Mouse (Mus musculus): Measurements from ENCODE around the gene Pmp22. TPM values are rescaled to one million over a fixed set of nuclear protein-coding genes. Genes with fewer than 3 reads are reported as not detected.

The Pmp22 gene
- polyA plus RNA-seq, 1 experiment from 2014 or later, result 19.0 TPM

DNA sequence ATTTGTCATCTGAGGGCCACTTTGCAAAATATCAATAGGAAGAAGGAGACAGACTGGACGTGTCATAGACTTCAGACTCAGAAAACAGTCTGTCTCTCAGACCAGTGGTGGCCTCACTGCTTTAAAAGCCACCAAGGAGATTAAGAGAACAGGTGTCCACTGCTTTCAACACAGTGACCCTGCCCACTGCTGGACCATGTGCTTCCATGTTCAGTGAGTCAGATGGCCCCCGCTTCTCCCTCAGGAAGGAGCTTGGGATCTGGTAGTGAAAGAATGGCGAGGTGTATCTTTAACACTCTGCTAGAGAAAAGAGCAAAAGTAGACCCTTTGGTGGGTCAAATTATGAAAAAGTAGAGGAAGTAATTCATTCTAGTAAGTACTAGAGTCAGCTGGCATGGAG lies 18.5 kb upstream of the Pmp22 start:
- no peaks in the 10 kb centered on the region for H3K27me3 ChIP-seq
- no peaks in the 10 kb centered on the region for H3K9me3 ChIP-seq
- H3K4me2 ChIP-seq (replicated peaks), result no peak overlapping the region
- H3K9ac ChIP-seq (replicated peaks), result no peak overlapping the region
- H3K4me3 ChIP-seq (replicated peaks), result no peak overlapping the region
- 91% methylated on average over 3 of the region's 3 CpGs for WGBS
- no peak for ATAC-seq
- H3K36me3 ChIP-seq, result no peaks in the 10 kb centered on the region
- no peaks in the 10 kb centered on the region for H3K4me1 ChIP-seq (replicated peaks)
- H3K27ac ChIP-seq, result no peak overlapping the region

DNA sequence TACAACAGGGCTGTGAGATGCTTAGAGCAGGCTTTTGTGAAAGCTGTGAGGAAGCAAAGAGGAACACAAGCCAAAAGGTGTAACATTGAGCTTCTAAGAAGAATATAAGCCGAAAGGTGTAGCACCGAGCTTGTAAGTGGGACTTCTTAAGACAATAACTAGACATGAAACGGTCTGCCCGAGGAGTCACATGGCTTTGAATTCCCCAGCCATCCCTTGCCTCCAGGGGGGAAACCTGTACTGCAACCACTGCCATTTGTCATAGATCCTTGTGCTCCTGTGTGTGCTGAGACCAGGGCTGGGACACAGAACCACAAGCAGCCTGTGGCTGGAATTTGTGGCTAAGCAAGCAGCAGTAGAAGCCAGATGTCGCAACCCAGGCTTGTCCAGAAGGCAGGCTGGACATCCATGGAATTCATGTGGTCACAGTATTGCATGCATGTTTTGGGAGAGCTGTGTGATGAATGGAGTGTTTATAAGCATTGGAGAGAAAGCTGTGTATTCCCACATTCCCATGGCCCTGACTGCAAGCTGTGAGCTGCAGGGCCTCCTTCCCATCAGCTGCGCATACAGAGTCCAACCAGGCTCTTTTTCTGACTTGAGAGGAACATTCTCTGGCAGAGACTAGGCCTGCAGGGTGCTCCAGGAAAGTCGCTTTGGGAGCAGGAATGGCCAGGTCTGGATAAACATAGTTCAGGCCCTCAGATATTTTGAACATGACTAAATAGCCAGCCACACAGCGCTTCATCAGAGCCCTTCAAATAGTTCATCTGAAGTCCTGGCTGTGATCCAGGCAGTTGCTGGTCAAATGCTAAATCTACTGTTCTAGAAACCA lies 13.8 kb upstream of the Pmp22 start:
- Histone ChIP-seq H3K9ac (replicated peaks) (no peak overlapping the region), H3K4me2 (replicated peaks) (no peak overlapping the region), H3K27me3 (no peaks in the 10 kb centered on the region), H3K4me1 (replicated peaks) (no peaks in the 10 kb centered on the region), H3K27ac (no peak overlapping the region), H3K9me3 (no peaks in the 10 kb centered on the region), H3K4me3 (replicated peaks) (no peak overlapping the region), H3K36me3 (no peaks in the 10 kb centered on the region)
- ATAC-seq, result no peak
- WGBS, result 88% methylated on average over 8 of the region's 8 CpGs

DNA sequence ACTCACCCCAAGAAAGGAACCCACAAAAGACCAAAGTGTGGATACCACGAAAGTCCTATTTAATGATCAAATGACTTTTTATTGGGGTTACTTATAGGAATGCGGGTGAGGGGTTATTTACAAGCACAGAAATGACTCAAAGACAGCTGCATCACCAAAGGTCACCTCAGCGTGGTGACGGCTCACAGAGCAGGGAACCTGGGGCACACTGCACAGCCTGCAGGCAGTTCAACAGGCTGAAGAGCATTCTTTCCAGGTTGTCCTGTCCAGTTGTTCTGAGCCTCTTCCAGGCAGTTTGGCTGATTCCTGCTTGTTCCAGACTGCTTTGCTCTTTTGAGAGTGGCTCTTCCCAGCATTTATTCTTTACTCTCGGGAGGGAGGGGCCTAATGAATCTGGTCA lies 12.1 kb upstream of the Pmp22 start:
- H3K27me3 ChIP-seq, result no peaks in the 10 kb centered on the region
- H3K4me3 ChIP-seq (replicated peaks), result no peak overlapping the region
- no peak overlapping the region for H3K4me2 ChIP-seq (replicated peaks)
- H3K36me3 ChIP-seq, result no peaks in the 10 kb centered on the region
- H3K9me3 ChIP-seq, result no peaks in the 10 kb centered on the region
- H3K4me1 ChIP-seq (replicated peaks), result no peaks in the 10 kb centered on the region
- no peak overlapping the region for H3K9ac ChIP-seq (replicated peaks)
- no peak for ATAC-seq
- no peak overlapping the region for H3K27ac ChIP-seq
- 94% methylated on average over 5 of the region's 5 CpGs for WGBS

DNA sequence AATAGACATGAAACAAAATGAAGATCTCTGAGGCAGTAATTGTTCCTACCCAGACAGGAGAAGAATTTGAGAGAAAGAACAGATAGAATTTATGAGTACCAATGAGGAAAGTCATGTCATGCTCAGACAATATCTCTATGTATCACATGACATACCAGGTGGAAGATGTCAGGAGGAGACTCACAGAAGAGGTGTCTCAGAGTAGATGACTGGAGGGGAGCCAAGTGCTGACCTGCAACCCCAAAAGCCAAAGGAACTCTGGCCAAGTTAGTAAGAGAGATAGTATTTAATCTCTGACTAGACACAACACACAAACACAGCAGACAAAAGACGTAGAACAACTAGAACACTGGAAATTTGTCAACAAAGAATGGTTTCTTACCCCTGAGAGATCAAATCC lies 11.5 kb upstream of the Pmp22 start:
- no peak overlapping the region for H3K9ac ChIP-seq (replicated peaks)
- WGBS, result 76% methylated on average over 1 of the region's 1 CpGs

DNA sequence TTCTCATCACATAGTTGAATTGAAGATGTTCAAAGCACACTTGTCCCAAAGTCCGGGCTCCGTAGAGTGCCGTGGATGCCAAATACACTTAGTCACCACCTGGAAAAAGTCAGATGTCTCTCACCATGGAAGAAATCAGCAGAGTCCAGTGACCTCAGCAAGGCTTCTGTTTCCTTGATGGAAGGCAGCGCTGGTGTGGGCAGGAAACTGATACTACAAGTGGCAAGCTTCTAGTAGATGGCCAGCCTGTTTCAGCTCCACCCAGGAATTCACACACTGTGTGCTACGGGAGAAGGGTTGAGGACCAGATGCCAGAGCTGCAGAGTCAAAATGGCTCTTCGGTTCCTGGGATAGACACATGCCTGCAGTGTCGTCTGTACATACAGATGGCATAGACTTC lies 9.0 kb upstream of the Pmp22 start:
- Histone ChIP-seq H3K27ac (no peak overlapping the region), H3K4me1 (replicated peaks) (no peaks in the 10 kb centered on the region), H3K36me3 (no peaks in the 10 kb centered on the region), H3K9ac (replicated peaks) (no peak overlapping the region), H3K4me2 (replicated peaks) (no peak overlapping the region), H3K27me3 (no peaks in the 10 kb centered on the region), H3K4me3 (replicated peaks) (no peak overlapping the region), H3K9me3 (no peaks in the 10 kb centered on the region)
- WGBS, result 92% methylated on average over 7 of the region's 7 CpGs
- no peak for ATAC-seq

More for the DNA sequence above, 11.5 kb upstream of the Pmp22 start:
- Histone ChIP-seq H3K27ac (no peak overlapping the region), H3K4me2 (replicated peaks) (no peak overlapping the region), H3K4me1 (replicated peaks) (no peaks in the 10 kb centered on the region), H3K4me3 (replicated peaks) (no peak overlapping the region), H3K27me3 (no peaks in the 10 kb centered on the region), H3K36me3 (no peaks in the 10 kb centered on the region), H3K9me3 (no peaks in the 10 kb centered on the region)
- ATAC-seq, result no peak

DNA sequence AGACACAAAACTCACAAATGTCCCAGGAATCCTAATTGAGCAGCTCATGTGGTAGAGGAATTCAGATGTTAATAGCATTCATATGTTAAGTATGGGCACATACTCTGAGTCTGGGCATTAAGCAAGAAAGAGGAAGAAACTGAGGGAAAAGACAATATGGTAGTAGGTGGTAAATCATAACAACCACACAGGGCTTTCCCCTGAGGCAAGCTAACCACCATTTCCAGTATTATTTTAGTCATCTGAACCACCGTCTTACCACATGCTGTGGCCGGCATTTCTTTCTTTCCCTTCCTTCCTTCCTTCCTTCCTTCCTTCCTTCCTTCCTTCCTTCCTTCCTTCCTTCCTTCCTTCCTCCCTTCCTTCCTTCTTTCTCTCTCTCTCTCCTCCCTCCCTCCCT lies 6.5 kb upstream of the Pmp22 start:
- 86% methylated on average over 2 of the region's 2 CpGs for WGBS
- H3K9me3 ChIP-seq, result no peaks in the 10 kb centered on the region
- no peak for ATAC-seq

DNA sequence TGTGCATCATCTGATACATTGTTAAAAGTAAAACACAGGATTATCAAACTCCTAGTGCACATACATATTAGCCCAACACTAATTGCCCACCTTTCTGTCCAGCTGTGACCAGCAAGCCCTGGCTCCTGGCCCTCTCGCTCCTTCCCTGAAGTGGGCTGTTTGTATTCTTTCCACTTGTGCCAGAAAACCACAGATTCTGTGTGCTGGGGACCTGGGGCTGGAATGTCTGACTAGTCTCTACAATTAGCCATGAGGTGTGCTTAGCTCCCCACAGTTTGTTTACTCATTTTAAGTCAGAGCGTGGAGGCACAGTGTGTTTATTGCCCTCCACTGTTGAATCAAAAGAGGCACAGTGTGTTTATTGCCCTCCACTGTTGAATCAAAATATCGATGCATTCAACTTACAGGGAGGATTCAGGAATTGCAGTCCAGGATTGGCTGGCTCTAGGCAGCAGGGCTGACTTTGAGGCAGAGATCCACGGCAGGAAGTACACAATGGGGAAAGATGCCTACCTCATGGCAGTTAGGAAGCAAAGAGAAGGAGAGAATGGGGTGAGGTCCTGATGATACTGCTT lies 5.9 kb upstream of the Pmp22 start:
- Histone ChIP-seq H3K9ac (replicated peaks) (no peak overlapping the region), H3K27me3 (0 out of 2 replicates have a peak, but pooled peaks cover 4% of the 10 kb centered on the region), H3K4me3 (replicated peaks) (no peak overlapping the region), H3K36me3 (no peaks in the 10 kb centered on the region), H3K4me1 (replicated peaks) (no peaks in the 10 kb centered on the region), H3K27ac (no peak overlapping the region), H3K9me3 (no peaks in the 10 kb centered on the region), H3K4me2 (replicated peaks) (no peak overlapping the region)
- 77% methylated on average over 4 of the region's 4 CpGs for WGBS
- ATAC-seq, result no peak

More for the DNA sequence above, 6.5 kb upstream of the Pmp22 start:
- Histone ChIP-seq H3K4me2 (replicated peaks) (no peak overlapping the region), H3K4me1 (replicated peaks) (no peaks in the 10 kb centered on the region), H3K27me3 (no peaks in the 10 kb centered on the region), H3K4me3 (replicated peaks) (no peak overlapping the region), H3K27ac (no peak overlapping the region), H3K36me3 (no peaks in the 10 kb centered on the region), H3K9ac (replicated peaks) (no peak overlapping the region)

DNA sequence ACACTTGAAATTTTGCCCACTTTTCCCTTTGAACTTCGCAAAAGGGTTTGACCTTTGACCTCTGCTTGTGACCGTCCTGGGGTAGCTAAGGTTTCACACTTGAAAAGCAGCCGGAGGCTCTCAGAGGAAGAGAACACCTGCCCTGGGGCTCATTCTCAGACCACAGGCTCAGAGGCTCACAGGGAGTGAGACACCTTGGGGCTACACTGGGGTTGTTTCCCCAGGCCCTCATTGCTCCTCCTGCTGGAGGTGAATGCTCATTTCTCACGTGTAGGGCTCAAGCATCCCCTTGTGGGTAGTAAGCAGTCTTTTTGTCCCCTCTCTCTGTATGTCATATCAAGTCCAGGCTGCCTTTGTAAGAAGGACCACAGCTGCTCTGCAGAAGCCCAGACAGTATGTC lies 4.5 kb upstream of the Pmp22 start:
- Histone ChIP-seq H3K4me1 (replicated peaks) (no peaks in the 10 kb centered on the region), H3K9me3 (no peaks in the 10 kb centered on the region), H3K4me3 (replicated peaks) (no peak overlapping the region), H3K9ac (replicated peaks) (no peak overlapping the region), H3K36me3 (no peaks in the 10 kb centered on the region), H3K27me3 (peaks cover 17% of the 10 kb centered on the region), H3K27ac (no peak overlapping the region), H3K4me2 (replicated peaks) (no peak overlapping the region)
- no peak for ATAC-seq
- 6% methylated on average over 4 of the region's 4 CpGs for WGBS

DNA sequence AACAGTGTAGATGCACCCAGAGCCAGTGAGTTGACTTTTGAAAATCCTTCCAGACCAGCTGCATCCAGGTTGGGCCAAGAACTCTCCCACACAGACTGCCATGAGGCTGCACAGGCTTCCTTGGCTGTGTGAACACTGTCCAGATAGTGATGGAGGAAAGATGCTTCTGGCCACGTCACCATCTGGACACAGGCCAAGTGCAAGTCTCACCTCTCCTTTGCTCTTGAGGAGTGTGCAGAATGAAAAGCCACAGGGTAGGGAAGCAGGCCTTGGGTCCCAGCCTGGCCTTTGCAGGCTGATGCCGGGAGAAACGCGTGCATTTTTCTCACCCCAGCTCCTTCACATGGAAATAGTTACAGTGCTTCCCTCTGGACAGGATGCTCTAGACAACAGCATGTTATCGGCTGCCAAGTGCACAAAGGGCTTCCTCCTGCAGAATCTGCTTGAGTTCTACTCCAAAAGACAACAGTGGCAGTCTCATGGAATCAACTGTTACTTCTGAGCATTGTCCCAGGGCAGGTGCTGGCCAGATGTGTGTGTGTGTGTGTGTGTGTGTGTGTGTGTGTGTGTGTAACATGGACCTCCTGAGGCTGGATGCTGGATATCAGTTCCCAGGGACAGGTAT lies 2.8 kb upstream of the Pmp22 start:
- Histone ChIP-seq H3K9ac (replicated peaks) (no peak overlapping the region), H3K9me3 (no peaks in the 10 kb centered on the region), H3K4me2 (replicated peaks) (no peak overlapping the region), H3K4me3 (replicated peaks) (no peak overlapping the region), H3K27me3 (peaks cover 33% of the 10 kb centered on the region), H3K4me1 (replicated peaks) (peaks cover 5% of the 10 kb centered on the region), H3K27ac (no peak overlapping the region), H3K36me3 (no peaks in the 10 kb centered on the region)
- 85% methylated on average over 5 of the region's 5 CpGs for WGBS
- no peak for ATAC-seq

DNA sequence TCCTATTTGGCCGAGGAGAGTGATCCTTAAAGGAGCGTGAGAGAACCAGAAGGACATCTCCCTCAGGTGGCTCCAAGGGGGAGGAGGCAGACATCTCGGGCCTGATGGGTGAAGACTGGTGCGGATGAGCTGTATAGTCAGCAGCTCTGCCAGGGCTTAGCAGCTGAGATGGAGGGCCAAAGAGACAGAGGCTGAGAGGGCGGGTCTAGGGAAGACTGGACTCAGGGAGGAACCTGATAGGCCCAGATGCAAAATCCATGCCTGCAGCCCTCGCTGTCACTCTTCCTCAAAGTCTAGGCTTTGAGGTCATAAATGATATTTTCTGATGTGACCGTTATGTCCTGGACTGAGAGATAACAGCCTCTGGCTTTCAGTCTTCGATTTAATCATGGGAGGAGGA lies 1.8 kb upstream of the Pmp22 start:
- Histone ChIP-seq H3K36me3 (no peaks in the 10 kb centered on the region), H3K4me2 (replicated peaks) (no peak overlapping the region), H3K4me3 (replicated peaks) (no peak overlapping the region), H3K27me3 (peaks cover 43% of the 10 kb centered on the region), H3K9ac (replicated peaks) (no peak overlapping the region), H3K4me1 (replicated peaks) (peaks cover 15% of the 10 kb centered on the region), H3K27ac (no peak overlapping the region), H3K9me3 (no peaks in the 10 kb centered on the region)
- WGBS, result 81% methylated on average over 8 of the region's 8 CpGs
- no peak for ATAC-seq

DNA sequence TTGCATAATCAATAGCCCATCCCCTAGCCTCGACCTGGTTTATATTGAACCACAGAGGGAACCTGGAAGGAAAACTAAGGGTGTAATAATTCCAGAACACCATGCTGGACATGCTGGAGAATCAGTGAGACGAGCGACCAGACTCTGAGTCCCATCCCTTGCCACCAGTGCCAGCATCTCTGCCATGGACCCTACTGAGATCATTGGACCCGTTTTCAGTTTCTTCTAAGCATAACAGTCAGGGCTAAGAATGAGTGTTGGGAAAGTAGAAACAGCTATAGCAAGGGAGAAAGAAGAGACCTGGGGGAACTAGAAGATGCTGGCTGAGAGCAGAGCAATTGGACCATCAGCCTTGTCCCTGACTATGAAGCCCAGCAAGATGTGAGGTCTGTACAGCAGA lies 1.3 kb upstream of the Pmp22 start:
- H3K4me3 ChIP-seq (replicated peaks), result no peak overlapping the region
- no peak overlapping the region for H3K4me2 ChIP-seq (replicated peaks)
- no peak overlapping the region for H3K9ac ChIP-seq (replicated peaks)
- WGBS, result 90% methylated on average over 4 of the region's 4 CpGs
- ATAC-seq, result no peak
- H3K9me3 ChIP-seq, result no peaks in the 10 kb centered on the region
- H3K27ac ChIP-seq, result no peak overlapping the region
- no peaks in the 10 kb centered on the region for H3K36me3 ChIP-seq
- peaks cover 20% of the 10 kb centered on the region for H3K4me1 ChIP-seq (replicated peaks)
- peaks cover 49% of the 10 kb centered on the region for H3K27me3 ChIP-seq

DNA sequence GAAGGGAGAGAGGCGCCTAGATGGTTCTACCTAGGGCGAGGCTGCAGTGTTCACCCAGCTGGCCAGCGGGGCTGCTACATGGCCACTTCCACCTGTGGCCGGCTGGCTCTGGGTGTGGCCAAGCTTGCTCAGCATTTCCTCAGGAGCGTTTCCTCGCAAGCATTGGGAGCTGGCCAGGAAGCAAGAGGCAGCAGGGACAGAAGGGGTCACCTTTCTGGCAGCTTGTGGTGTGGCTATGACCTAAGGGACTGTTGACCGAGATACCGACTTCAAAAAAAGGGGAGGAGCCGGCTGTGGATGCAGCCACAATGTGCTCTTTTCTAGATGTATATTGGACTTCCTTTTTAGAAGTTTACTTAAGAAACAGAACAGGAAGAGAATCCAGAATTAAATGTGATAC lies 593 bp downstream of the Pmp22 start:
- ATAC-seq, result no peak
- Histone ChIP-seq H3K4me2 (replicated peaks) (no peak overlapping the region), H3K4me1 (replicated peaks) (peaks cover 29% of the 10 kb centered on the region), H3K9ac (replicated peaks) (no peak overlapping the region), H3K4me3 (replicated peaks) (no peak overlapping the region), H3K36me3 (no peaks in the 10 kb centered on the region), H3K27me3 (peaks cover 67% of the 10 kb centered on the region), H3K27ac (no peak overlapping the region), H3K9me3 (no peaks in the 10 kb centered on the region)
- 75% methylated on average over 9 of the region's 9 CpGs for WGBS
